Mouse (Mus musculus): ENCODE data around the gene Osbpl8.
A peak's percentile ranks its signal among the peaks of the same experiment; 100 is the strongest.

Gene Osbpl8

GRCm38 (mm10) chr10:111149761-111150160 is 14.8 kb upstream of the Osbpl8 start:
- DNase-seq (ENCODE audit: low spot score in 2 of 2), result no peak

GRCm38 (mm10) chr10:111155065-111155464 is 9.5 kb upstream of the Osbpl8 start:
- no peak for DNase-seq (ENCODE audit: low spot score in 2 of 2)

GRCm38 (mm10) chr10:111155571-111155970 is 9.0 kb upstream of the Osbpl8 start:
- DNase-seq (ENCODE audit: low spot score in 2 of 2), result no peak

GRCm38 (mm10) chr10:111156394-111157190 is 8.0 kb upstream of the Osbpl8 start:
- DNase-seq (ENCODE audit: low spot score in 2 of 2), result no peak

GRCm38 (mm10) chr10:111157241-111157659 is 7.3 kb upstream of the Osbpl8 start:
- peak; percentile 19 to 48 for DNase-seq (ENCODE audit: low spot score in 2 of 2)

GRCm38 (mm10) chr10:111159789-111160522 is 4.6 kb upstream of the Osbpl8 start:
- DNase-seq (ENCODE audit: low spot score in 2 of 2), result peak in 1 of 2 experiments; percentile 19

- no peak for DNase-seq (ENCODE audit: low spot score in 2 of 2)
These were observed 4.0 kb upstream of the Osbpl8 start for GRCm38 (mm10) chr10:111160540-111160939.

- no peak for DNase-seq (ENCODE audit: low spot score in 2 of 2)
These were observed 3.2 kb upstream of the Osbpl8 start for GRCm38 (mm10) chr10:111161373-111161772.

- DNase-seq (ENCODE audit: low spot score in 2 of 2), result no peak
These were observed 1.5 kb upstream of the Osbpl8 start for GRCm38 (mm10) chr10:111163025-111163424.

GRCm38 (mm10) chr10:111163601-111164240 is 831 bp upstream of the Osbpl8 start:
- no peak for DNase-seq (ENCODE audit: low spot score in 2 of 2)

GRCm38 (mm10) chr10:111165219-111165981 is 848 bp downstream of the Osbpl8 start:
- DNase-seq (ENCODE audit: low spot score in 2 of 2), result peak; percentile 76 to 79

- DNase-seq (ENCODE audit: low spot score in 2 of 2), result no peak
These were observed 1.7 kb downstream of the Osbpl8 start for GRCm38 (mm10) chr10:111166057-111166841.

- no peak for DNase-seq (ENCODE audit: low spot score in 2 of 2)
These were observed 2.9 kb downstream of the Osbpl8 start for GRCm38 (mm10) chr10:111167444-111167843.

- no peak for DNase-seq (ENCODE audit: low spot score in 2 of 2)
These were observed 3.8 kb downstream of the Osbpl8 start for GRCm38 (mm10) chr10:111168305-111168704.

GRCm38 (mm10) chr10:111171246-111171934 is 6.8 kb downstream of the Osbpl8 start:
- peak in 1 of 2 experiments; percentile 38 for DNase-seq (ENCODE audit: low spot score in 2 of 2)

- DNase-seq (ENCODE audit: low spot score in 2 of 2), result no peak
These were observed 9.2 kb downstream of the Osbpl8 start for GRCm38 (mm10) chr10:111173589-111174247.

- no peak for DNase-seq (ENCODE audit: low spot score in 2 of 2)
These were observed 12.8 kb downstream of the Osbpl8 start for GRCm38 (mm10) chr10:111177336-111177735.

- no peak for DNase-seq (ENCODE audit: low spot score in 2 of 2)
These were observed 13.5 kb downstream of the Osbpl8 start for GRCm38 (mm10) chr10:111178024-111178423.

GRCm38 (mm10) chr10:111180633-111181032 is 16.1 kb downstream of the Osbpl8 start:
- DNase-seq (ENCODE audit: low spot score in 2 of 2), result no peak
